Mouse (Mus musculus) CD4-positive helper T cell, adult 2 months (primary cell): ENCODE measurements at regions not wholly inside any gene's neighbourhood (a gene's known extent, or its start where the extent isn't known, plus 50 kb on each side); places are given as distances from the start of the nearest gene placed in this dataset.
A peak's percentile ranks its signal among the peaks of the same experiment; 100 is the strongest.
"Not testable (repeated sequence)": the region's sequence is repeated elsewhere in the genome, so short reads cannot be mapped to it uniquely, and the experiment has no call there.

Experiments used
- DNase-seq: peaks from one replicate; pipeline ENCODE4 v3.0.0-alpha.2; 2012; ENCODE audit warnings: low read depth, missing footprints, low spot score

- DNase-seq, result no peak
Measured at GRCm38 (mm10) chr4:3049972-3050846, 116.9 kb upstream of the Vmn1r2 start.

DNA sequence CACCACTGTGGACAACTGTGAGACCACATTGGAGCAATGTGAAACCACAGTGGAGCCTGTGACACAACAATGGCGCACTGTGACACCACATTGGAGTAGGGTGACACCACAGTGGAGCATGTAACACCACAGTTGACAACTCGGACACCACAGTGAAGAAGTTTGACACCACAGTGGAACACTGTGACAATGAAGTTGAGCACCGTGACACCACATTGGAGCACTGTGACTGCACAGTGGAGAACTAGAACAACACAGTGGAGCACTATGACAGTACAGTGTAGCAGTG lies 116.3 kb upstream of the Vmn1r2 start:
- DNase-seq, result no peak

DNA sequence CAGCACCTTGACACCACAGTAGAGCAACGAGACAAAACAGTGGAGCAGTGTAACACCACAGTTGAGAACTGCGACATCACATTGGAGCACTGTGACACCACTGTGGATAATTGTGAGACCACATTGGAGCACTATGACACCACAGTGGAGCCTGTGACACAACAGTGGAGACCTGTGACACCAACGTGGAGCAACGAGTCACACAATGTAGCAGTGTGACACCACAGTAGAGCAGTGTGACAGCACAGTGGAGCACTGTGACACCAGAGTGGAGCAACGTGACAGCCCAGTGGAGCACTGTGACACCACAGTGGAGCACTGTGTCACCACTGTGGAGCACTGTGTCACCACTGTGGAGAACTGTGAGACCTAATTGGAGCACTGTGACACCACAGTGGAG lies 115.9 kb upstream of the Vmn1r2 start:
- no peak for DNase-seq

DNA sequence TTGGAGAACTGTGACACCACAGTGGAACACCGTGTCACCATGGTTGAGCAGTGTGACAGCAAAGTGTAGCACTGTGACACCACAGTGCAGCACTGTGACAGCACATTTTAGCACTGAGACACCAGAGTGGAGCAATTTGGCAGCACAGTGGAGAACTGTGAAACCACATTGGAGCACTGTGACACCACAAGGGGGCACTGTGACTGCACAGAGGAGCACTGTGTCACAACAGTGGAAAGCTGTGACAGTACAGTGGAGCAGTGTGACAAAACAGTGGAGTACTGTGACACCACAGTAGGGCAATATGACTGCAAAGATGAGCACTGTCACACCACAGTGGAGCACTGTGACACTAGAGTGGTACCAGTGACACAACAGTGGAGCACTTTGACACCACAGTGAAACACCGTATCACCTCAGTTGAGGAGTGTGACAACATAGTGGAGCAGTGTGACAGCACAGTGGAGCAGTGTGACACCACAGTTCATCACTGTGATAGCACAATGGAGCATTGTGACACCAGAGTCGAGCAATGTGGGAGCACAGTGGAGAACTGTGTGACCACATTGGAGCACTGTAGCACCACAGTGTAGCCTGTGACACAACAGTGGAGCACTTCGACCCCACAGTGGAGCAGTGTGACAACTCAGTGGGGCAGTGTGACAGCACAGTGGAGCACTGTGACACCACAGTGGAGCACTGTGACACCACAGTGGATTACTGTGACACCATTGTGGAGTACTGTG lies 114.6 kb upstream of the Vmn1r2 start:
- no peak for DNase-seq

DNA sequence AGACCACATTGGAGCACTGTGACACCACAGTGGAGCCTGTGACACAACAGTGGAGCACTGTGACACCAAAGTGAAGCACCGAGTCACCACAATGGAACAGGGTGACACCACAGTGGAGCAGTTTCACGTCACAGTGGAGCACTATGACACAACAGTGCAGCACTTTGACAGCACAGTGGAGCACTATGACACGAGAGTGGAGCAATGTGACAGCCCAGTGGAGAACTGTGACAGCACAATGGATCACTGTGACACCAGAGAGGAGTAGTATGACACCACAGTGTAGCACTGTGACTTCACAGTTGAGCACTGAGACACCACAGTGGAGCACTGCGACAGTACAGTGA lies 114.1 kb upstream of the Vmn1r2 start:
- DNase-seq, result no peak

DNA sequence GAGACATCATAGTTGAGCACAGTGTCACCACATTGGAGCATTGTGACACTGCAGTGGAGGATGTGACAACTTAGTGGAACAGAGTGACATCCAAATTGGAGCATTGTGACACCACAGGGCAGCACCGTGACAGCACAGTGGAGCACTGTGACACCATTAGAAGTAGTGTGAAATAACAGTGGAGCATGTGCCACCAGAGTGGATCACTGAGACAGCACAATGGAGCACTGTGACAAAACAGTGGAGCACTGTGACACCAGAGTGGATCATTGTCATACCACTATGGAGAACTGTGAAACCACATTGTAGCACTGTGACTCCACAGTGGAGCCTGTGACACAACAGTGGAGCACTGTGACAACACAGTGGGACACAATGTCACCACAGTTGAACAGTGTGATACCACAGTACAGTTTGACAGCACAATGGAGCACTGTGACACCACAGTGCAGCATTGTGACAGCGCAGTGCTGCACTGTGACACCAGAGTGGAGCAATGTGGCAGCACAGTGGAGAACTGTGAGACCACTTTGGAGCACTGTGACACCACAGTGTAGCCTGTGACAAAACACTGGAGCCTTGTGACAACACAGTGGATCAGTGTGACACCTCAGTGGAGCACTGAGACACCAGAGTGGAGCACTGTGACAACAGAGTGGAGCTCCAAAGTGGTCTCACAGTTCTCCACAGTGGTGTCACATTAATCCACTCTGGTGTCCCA lies 113.5 kb upstream of the Vmn1r2 start:
- DNase-seq, result no peak

- DNase-seq, result no peak
Measured at GRCm38 (mm10) chr4:3054886-3055285, 112.2 kb upstream of the Vmn1r2 start.

DNA sequence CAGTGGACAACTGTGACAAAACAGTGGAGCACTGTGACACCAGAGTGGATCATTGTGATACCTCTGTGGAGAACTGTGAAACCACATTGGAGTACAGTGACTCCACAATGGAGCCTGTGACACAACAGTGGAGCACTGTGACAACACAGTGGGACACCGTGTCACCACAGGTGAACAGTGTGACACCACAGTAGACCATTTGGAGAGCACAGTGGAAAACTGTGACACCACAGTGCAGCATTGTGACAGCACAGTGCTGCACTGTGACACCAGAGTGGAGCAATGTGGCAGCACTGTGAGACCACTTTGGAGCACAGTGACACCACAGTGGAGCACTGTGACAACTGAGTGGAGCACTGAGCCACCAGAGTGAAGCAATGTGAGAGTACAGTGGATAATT lies 111.7 kb upstream of the Vmn1r2 start:
- no peak for DNase-seq

DNA sequence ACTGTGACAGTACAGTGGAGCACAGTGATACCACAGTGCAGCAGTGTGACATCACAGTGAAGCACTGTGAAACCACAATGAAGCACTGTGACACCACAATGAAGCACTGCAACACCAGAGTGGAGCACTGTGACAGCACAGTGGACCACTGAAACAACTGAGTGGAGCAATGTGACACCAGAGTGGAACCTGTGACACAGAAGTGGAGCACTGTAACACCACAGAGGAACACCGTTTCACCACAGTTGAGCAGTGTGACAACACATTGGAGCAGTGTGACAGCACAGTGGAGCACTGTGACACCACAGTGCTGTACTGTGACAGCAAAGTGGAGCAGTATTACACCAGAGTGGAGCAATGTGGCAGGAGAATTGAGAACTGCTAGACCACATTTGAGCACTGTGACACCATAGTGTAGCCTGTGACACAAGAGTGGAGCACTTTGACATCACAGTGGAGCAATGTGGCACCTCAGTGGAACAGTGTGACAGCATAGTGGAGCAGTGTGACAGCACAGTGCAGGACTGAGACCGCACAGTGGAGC lies 107.5 kb upstream of the Vmn1r2 start:
- DNase-seq, result no peak

DNA sequence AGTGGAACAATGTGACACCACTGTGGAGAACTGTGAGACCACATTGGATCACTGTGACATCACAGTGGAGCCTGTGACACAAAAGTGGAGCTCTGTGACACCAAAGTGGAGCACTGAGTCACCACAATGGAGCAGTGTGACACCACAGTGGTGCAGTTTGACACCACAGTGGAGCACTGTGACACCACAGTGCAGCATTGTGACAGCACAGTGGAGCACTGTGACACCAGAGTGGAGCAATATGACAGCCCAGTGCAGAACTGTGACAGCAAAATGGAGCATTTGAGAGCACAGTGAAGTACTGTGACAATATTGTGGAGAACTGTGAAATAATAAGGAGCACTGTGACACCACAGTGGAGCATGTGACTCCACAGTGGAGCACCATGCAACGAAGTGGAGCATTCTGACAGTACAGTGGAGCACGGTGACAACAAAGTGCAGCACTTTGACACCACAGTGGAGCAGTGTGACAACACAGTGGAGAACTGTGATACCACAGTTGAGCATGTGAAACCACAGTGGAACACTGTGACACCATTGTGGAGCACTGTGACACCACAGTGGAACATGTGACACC lies 105.0 kb upstream of the Vmn1r2 start:
- DNase-seq, result no peak

GRCm38 (mm10) chr4:3063966-3064365 lies 103.2 kb upstream of the Vmn1r2 start:
- DNase-seq, result no peak

DNA sequence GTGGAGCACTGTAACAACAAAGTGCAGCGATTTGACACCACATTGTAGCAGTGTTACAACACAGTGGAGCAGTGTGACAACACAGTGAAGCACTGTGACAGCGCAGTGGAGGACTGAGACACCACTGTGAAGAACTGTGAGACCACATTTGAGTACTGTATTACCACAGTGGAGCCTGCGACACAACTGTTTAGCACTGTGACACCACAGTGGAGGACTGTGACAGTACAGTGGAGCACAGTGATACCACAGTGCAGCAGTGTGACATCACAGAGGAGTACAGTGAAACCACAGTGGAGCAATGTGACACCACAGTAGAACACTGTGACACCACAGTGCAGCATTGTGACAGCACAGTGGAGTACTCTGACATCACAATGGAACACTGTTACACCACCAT lies 102.5 kb upstream of the Vmn1r2 start:
- no peak for DNase-seq

- not testable (repeated sequence) for DNase-seq
Measured at GRCm38 (mm10) chr4:3065335-3065734, 101.8 kb upstream of the Vmn1r2 start.

DNA sequence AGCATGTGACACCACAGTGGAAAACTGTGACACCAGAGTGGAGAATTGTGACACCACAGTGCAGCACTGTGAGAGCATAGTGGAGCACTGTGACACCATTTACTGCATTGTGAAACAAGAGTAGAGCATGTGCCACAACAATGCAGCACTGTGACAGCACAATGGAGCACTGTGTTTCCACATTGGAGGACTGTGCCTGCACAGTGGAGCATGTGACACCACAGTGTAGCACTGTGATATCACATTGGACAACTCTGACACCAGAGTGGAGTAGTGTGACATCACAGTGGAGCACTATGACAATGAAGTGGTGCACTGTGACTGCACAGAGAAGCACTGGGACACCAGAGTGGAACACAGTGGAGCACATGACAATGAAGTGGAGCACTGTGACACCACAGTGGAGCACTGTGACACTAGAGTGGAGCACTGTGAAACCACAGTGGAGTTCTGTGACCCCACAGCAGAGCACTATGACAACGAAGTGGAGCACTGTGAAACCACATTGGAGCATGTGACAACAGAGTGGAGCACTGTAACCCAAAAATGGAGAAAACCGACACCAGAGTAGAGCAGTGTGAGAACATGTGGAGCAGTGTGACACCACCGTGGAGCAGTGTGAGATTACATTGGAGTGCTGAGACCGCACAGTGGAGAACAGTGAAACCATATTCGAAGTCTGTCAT lies 100.9 kb upstream of the Vmn1r2 start:
- no peak for DNase-seq

DNA sequence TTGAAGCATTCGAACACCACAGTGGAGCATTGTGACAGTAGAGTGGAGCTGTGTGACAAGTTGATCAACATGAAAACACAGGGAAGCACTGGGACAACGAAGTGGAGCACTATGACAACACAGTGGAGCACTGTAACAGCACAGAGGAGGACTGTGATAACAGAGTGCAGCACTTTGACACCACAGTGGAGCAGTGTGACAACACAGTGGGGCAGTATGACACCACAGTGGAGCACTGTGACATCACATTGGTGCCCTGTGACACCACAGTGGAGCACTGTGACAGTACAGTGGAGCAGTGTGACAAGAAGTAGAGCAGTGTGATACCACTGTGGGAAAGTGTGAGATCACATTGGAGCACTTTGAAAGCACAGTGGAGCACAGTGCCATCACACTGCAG lies 99.9 kb upstream of the Vmn1r2 start:
- no peak for DNase-seq

GRCm38 (mm10) chr4:3067666-3068065 lies 99.5 kb upstream of the Vmn1r2 start:
- DNase-seq, result no peak

GRCm38 (mm10) chr4:3068306-3069223 lies 98.6 kb upstream of the Vmn1r2 start:
- DNase-seq, result no peak

DNA sequence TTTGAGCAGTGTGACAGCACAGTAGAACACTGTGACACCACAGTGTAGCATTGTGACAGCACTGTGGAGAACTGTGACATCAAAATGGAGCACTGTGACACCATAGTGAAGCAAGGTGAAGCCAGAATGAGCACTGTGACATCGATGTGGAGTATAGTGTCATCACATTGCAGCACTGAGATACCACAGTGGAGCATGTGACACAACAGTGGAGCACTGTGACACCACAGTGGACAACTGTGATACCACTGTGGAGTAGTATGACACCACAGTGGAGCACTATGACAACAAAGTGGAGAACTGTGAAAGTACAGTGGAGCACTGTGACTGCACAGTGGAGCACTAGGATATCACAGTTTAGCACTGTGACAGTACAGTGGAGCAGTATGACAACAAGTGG lies 97.8 kb upstream of the Vmn1r2 start:
- no peak for DNase-seq

GRCm38 (mm10) chr4:3071326-3071725 lies 95.8 kb upstream of the Vmn1r2 start:
- DNase-seq, result not testable (repeated sequence)

- peak; percentile 5 for DNase-seq
Measured at GRCm38 (mm10) chr4:3079901-3080300, 87.2 kb upstream of the Vmn1r2 start.
